Mouse (Mus musculus): ENCODE data around the gene Usp49. TPM values are rescaled to one million over a fixed set of nuclear protein-coding genes. Genes with fewer than 3 reads are reported as not detected.

Gene Usp49
- polyA plus RNA-seq, 1 experiment from 2014 or later: 3.0 TPM

DNA sequence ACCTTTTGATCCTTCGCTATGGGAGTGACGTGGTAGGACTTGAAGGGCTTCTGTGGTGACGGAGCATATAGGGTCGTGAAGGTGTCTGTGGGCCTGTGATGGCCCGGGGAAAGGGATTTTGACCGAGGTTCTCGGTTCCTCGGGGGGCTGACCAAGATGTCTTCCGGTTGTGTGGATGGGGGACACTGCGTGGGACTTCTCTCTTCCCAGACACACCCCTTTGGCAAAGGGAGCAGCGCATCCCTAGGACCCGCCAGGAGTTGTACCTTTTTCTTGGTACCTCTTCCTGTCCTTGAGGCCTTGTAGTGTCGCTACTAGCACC, 18.9 kb upstream of the Usp49 start:
- H3K27ac ChIP-seq (replicated peaks in 1 of 2; ENCODE audit: control insufficient read depth in 1 of 2, insufficient read depth in 1 of 2, low read depth in 2 of 2, low read length in 2 of 2): peak overlapping the region; percentile 24 to 80; a peak in 3 of 4 replicates
- peak overlapping the region; percentile 85 for H3K9ac ChIP-seq (ENCODE audit: low read length)
- peak overlapping the region; percentile 74 to 91 for H3K4me3 ChIP-seq (ENCODE audit: control insufficient read depth in 1 of 2, insufficient read depth in 1 of 2, low read depth in 1 of 2, low read length in 2 of 2)
- H3K27me3 ChIP-seq (ENCODE audit: control insufficient read depth, insufficient read depth, low read length): no peaks in the 10 kb centered on the region
- no peaks in the 10 kb centered on the region for H3K9me3 ChIP-seq (ENCODE audit: control insufficient read depth, low read length)
- H3K4me1 ChIP-seq (ENCODE audit: control insufficient read depth in 2 of 2, insufficient read depth in 2 of 2, low read length in 2 of 2): peaks cover 6 to 23% of the 10 kb centered on the region in 2 experiments; a peak in 3 of 4 replicates
- WGBS: under 1% methylated on average over 13 of the region's 13 CpGs
- peaks cover 64% of the 10 kb centered on the region for H3K36me3 ChIP-seq (ENCODE audit: control insufficient read depth, insufficient read depth, low read length)
- peak overlapping the region; percentile 90 for H3K4me2 ChIP-seq (ENCODE audit: low read length)
- no peak for ATAC-seq (ENCODE audit: insufficient number of reproducible peaks, insufficient read depth, low FRiP score, low read depth)

DNA sequence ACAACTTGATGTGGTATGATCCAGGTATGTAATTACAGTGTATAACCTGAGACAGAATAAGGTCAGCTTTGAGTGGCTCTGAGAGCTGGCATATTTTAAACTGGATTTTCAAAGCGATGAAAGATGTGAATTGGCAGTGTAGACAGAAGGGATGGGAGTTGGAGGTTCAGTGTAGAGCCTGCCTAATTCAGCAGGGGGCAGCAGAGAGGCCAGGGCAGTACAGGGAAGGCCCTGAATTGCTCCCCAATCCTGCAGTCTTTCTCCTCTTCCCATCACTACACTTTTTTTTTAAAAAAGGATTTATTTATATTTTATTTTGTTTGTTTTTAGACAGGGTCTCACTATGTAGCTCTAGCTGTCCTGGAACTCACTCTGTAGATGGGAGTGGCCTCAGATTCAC, 16.5 kb upstream of the Usp49 start:
- no peak overlapping the region for H3K4me3 ChIP-seq (ENCODE audit: control insufficient read depth in 1 of 2, insufficient read depth in 1 of 2, low read depth in 1 of 2, low read length in 2 of 2)
- H3K27ac ChIP-seq (replicated peaks in 1 of 2; ENCODE audit: control insufficient read depth in 1 of 2, insufficient read depth in 1 of 2, low read depth in 2 of 2, low read length in 2 of 2): no peak overlapping the region
- no peak for ATAC-seq (ENCODE audit: insufficient number of reproducible peaks, insufficient read depth, low FRiP score, low read depth)
- no peaks in the 10 kb centered on the region for H3K9me3 ChIP-seq (ENCODE audit: control insufficient read depth, low read length)
- H3K36me3 ChIP-seq (ENCODE audit: control insufficient read depth, insufficient read depth, low read length): peaks cover 65% of the 10 kb centered on the region
- no peak overlapping the region for H3K9ac ChIP-seq (ENCODE audit: low read length)
- no peaks in the 10 kb centered on the region for H3K27me3 ChIP-seq (ENCODE audit: control insufficient read depth, insufficient read depth, low read length)
- H3K4me2 ChIP-seq (ENCODE audit: low read length): no peak overlapping the region
- peaks cover 6 to 23% of the 10 kb centered on the region in 2 experiments; a peak in 3 of 4 replicates for H3K4me1 ChIP-seq (ENCODE audit: control insufficient read depth in 2 of 2, insufficient read depth in 2 of 2, low read length in 2 of 2)
- 79% methylated on average over 1 of the region's 1 CpGs for whole genome bisulfite sequencing

DNA sequence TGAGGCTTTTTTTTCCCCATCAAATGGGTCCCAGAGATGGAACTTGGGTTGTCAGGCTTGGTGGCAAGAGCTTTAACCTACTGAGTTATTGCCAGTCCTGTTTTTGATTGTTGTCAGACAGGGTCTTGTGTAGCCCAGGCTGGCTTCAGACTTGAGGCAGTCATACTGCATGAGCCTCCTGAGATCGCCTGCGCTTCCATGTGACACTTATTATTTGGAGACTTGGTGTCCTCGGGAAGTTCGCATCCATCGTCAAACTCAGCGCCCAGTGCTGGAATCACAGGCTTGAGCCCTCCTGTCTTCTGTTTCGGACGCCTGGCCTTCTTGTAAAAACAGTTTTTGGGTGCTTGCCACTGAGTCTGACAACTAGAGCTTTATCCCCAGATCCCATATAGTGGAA, 14.4 kb upstream of the Usp49 start:
- H3K9ac ChIP-seq (ENCODE audit: low read length): no peak overlapping the region
- no peaks in the 10 kb centered on the region for H3K9me3 ChIP-seq (ENCODE audit: control insufficient read depth, low read length)
- peaks cover 82% of the 10 kb centered on the region for H3K36me3 ChIP-seq (ENCODE audit: control insufficient read depth, insufficient read depth, low read length)
- ATAC-seq (ENCODE audit: insufficient number of reproducible peaks, insufficient read depth, low FRiP score, low read depth): no peak
- H3K4me2 ChIP-seq (ENCODE audit: low read length): no peak overlapping the region
- no peaks in the 10 kb centered on the region for H3K27me3 ChIP-seq (ENCODE audit: control insufficient read depth, insufficient read depth, low read length)
- peaks cover 6 to 12% of the 10 kb centered on the region in 2 experiments; a peak in 3 of 4 replicates for H3K4me1 ChIP-seq (ENCODE audit: control insufficient read depth in 2 of 2, insufficient read depth in 2 of 2, low read length in 2 of 2)
- no peak overlapping the region for H3K27ac ChIP-seq (replicated peaks in 1 of 2; ENCODE audit: control insufficient read depth in 1 of 2, insufficient read depth in 1 of 2, low read depth in 2 of 2, low read length in 2 of 2)
- no peak overlapping the region for H3K4me3 ChIP-seq (ENCODE audit: control insufficient read depth in 1 of 2, insufficient read depth in 1 of 2, low read depth in 1 of 2, low read length in 2 of 2)
- WGBS: 92% methylated on average over 8 of the region's 8 CpGs

DNA sequence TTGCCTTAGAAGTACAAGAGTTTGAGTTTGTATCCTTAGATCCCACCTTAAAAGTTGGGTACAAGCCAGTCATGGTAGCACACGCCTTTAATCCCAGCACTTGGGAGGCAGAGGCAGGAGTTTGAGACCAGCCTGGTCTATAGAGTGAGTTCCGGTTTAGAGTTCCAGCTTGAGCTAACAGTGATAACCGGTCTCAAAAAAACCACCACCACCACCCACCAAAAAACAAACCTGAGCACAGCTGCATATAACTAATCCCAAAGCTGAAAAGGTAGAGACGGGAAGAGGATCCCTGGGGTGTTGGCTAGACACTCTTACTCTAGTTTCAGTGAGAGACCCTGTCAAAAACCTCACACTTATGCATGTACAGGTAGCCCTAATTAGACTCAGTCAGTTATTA, 13.8 kb upstream of the Usp49 start:
- no peaks in the 10 kb centered on the region for H3K9me3 ChIP-seq (ENCODE audit: control insufficient read depth, low read length)
- H3K27me3 ChIP-seq (ENCODE audit: control insufficient read depth, insufficient read depth, low read length): no peaks in the 10 kb centered on the region
- no peak for ATAC-seq (ENCODE audit: insufficient number of reproducible peaks, insufficient read depth, low FRiP score, low read depth)
- WGBS: 88% methylated on average over 4 of the region's 4 CpGs
- H3K4me3 ChIP-seq (ENCODE audit: control insufficient read depth in 1 of 2, insufficient read depth in 1 of 2, low read depth in 1 of 2, low read length in 2 of 2): no peak overlapping the region
- H3K4me2 ChIP-seq (ENCODE audit: low read length): no peak overlapping the region
- no peak overlapping the region for H3K9ac ChIP-seq (ENCODE audit: low read length)
- peaks cover 87% of the 10 kb centered on the region for H3K36me3 ChIP-seq (ENCODE audit: control insufficient read depth, insufficient read depth, low read length)
- H3K4me1 ChIP-seq (ENCODE audit: control insufficient read depth in 2 of 2, insufficient read depth in 2 of 2, low read length in 2 of 2): peaks cover 6 to 12% of the 10 kb centered on the region in 2 experiments; a peak in 3 of 4 replicates
- no peak overlapping the region for H3K27ac ChIP-seq (replicated peaks in 1 of 2; ENCODE audit: control insufficient read depth in 1 of 2, insufficient read depth in 1 of 2, low read depth in 2 of 2, low read length in 2 of 2)

DNA sequence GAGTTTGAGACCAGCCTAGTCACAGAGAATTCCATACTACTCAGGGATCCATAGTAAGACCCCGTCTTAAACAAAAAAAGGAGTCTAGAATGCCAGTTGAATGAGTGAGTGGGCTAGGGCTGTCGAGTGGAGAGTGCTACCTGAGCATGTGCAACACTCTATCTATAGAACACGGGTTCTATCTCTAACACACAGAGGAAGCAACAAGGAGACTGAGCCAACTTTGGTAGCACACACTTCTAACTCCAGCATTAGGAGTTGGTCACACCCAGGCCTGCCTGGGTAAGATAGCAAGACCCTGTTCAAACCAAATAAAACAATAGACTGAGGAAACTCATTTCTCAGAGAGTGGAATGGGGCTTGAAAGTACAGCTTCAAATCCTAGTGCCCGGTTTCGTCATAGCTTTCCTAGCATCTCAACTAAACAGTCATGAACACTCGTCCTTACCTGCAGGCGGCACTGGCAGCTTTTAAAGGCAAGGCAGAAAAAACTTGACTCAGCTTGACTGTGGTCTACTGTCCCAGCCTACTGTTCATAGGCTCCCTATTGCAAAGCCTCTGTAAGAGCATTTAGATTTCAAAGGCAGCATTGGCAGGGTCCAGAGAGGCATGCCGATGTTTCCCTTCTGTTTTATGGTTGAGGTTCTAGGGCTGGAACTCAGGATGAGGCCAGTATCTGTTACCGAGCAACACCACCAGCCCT, 12.7 kb upstream of the Usp49 start:
- Histone ChIP-seq H3K4me1 (ENCODE audit: control insufficient read depth in 2 of 2, insufficient read depth in 2 of 2, low read length in 2 of 2) (peaks cover under 1 to 3% of the 10 kb centered on the region in 2 experiments; a peak in 2 of 4 replicates), H3K27ac (replicated peaks in 1 of 2; ENCODE audit: control insufficient read depth in 1 of 2, insufficient read depth in 1 of 2, low read depth in 2 of 2, low read length in 2 of 2) (no peak overlapping the region), H3K9me3 (ENCODE audit: control insufficient read depth, low read length) (no peaks in the 10 kb centered on the region), H3K36me3 (ENCODE audit: control insufficient read depth, insufficient read depth, low read length) (peaks cover 96% of the 10 kb centered on the region), H3K9ac (ENCODE audit: low read length) (no peak overlapping the region), H3K27me3 (ENCODE audit: control insufficient read depth, insufficient read depth, low read length) (no peaks in the 10 kb centered on the region), H3K4me3 (ENCODE audit: control insufficient read depth in 1 of 2, insufficient read depth in 1 of 2, low read depth in 1 of 2, low read length in 2 of 2) (no peak overlapping the region), H3K4me2 (ENCODE audit: low read length) (no peak overlapping the region)
- ATAC-seq (ENCODE audit: insufficient number of reproducible peaks, insufficient read depth, low FRiP score, low read depth): no peak
- WGBS: 87% methylated on average over 9 of the region's 9 CpGs

DNA sequence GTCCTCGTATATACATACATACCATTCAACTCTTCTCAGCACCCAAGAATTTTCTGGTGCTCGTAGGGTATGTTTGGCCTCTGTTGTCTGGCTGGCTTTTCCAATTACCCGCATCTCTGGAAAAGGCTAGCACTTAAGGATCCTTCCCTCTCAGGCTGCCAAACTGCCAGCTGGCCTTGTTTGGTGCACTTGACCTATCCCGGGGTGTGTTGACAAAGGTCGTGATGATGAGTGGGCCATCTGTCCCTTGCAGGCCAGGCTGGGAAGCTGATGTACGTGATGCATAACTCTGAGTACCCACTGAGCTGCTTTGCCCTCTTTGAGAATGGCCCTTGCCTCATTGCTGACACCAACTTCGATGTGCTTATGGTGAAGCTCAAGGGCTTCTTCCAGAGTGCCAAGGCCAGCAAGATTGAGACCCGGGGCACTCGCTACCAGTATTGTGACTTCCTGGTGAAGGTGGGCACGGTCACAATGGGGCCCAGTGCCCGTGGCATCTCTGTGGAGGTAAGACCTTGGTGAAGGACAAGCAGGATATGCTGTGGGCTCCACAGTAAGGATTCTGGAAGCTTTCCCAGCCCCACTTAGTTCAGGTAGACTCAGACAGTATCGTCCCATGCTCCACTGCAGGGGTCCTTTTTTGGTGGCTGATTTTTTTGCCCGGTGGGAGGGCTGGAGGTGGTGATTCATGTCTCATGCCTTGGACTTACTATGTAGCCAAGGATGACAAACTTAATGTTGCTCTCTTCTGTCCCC, 11.8 kb upstream of the Usp49 start:
- Histone ChIP-seq H3K36me3 (ENCODE audit: control insufficient read depth, insufficient read depth, low read length) (peaks cover 96% of the 10 kb centered on the region), H3K9me3 (ENCODE audit: control insufficient read depth, low read length) (no peaks in the 10 kb centered on the region), H3K4me3 (ENCODE audit: control insufficient read depth in 1 of 2, insufficient read depth in 1 of 2, low read depth in 1 of 2, low read length in 2 of 2) (no peak overlapping the region), H3K4me1 (ENCODE audit: control insufficient read depth in 2 of 2, insufficient read depth in 2 of 2, low read length in 2 of 2) (no peaks in the 10 kb centered on the region), H3K9ac (ENCODE audit: low read length) (no peak overlapping the region), H3K27ac (replicated peaks in 1 of 2; ENCODE audit: control insufficient read depth in 1 of 2, insufficient read depth in 1 of 2, low read depth in 2 of 2, low read length in 2 of 2) (no peak overlapping the region), H3K4me2 (ENCODE audit: low read length) (no peak overlapping the region), H3K27me3 (ENCODE audit: control insufficient read depth, insufficient read depth, low read length) (no peaks in the 10 kb centered on the region)
- no peak for ATAC-seq (ENCODE audit: insufficient number of reproducible peaks, insufficient read depth, low FRiP score, low read depth)
- 89% methylated on average over 13 of the region's 13 CpGs for WGBS

DNA sequence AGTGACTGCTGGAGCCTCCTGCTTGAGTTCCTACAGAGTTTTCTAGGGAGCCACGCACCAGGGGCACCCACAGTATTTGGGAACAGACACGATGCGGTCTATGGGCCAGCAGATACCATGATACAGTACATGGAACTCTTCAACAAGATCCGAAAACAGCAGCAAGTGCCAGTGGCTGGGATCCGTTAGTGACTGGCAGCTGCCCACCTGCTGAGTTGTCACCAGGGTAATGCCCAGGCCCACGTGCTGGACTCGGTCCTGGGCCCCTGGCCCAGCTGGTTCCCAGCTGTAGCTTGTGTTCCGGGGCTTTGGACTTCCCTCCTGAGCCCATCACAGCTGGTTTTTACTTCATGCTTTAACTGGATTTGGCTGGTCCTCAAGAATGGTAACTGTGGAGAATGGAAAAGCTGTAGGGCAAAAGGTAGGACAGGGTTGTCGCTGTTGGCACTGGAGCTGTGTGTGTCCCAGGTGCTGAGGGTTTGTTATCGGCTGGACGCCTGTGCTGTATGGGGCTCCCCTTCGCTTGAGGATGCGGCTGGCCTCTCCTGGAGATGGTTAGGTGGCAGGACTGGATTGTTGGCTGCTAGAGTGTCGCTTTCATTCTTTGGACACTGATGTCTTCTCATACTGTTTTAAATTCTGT, 7.5 kb upstream of the Usp49 start:
- H3K4me2 ChIP-seq (ENCODE audit: low read length): no peak overlapping the region
- peaks cover 86% of the 10 kb centered on the region for H3K36me3 ChIP-seq (ENCODE audit: control insufficient read depth, insufficient read depth, low read length)
- H3K9me3 ChIP-seq (ENCODE audit: control insufficient read depth, low read length): no peaks in the 10 kb centered on the region
- ATAC-seq (ENCODE audit: insufficient number of reproducible peaks, insufficient read depth, low FRiP score, low read depth): no peak
- H3K9ac ChIP-seq (ENCODE audit: low read length): no peak overlapping the region
- H3K4me1 ChIP-seq (ENCODE audit: control insufficient read depth in 2 of 2, insufficient read depth in 2 of 2, low read length in 2 of 2): peaks cover 0 to 2% of the 10 kb centered on the region in 2 experiments; a peak in 2 of 4 replicates
- no peak overlapping the region for H3K27ac ChIP-seq (replicated peaks in 1 of 2; ENCODE audit: control insufficient read depth in 1 of 2, insufficient read depth in 1 of 2, low read depth in 2 of 2, low read length in 2 of 2)
- H3K27me3 ChIP-seq (ENCODE audit: control insufficient read depth, insufficient read depth, low read length): no peaks in the 10 kb centered on the region
- H3K4me3 ChIP-seq (ENCODE audit: control insufficient read depth in 1 of 2, insufficient read depth in 1 of 2, low read depth in 1 of 2, low read length in 2 of 2): no peak overlapping the region
- WGBS: 93% methylated on average over 14 of the region's 14 CpGs

All from heart, embryonic 14.5 days (tissue).